Mouse (Mus musculus): ENCODE measurements at regions not wholly inside any gene's neighbourhood (a gene's known extent, or its start where the extent isn't known, plus 50 kb on each side); places are given as distances from the start of the nearest gene placed in this dataset.

DNA sequence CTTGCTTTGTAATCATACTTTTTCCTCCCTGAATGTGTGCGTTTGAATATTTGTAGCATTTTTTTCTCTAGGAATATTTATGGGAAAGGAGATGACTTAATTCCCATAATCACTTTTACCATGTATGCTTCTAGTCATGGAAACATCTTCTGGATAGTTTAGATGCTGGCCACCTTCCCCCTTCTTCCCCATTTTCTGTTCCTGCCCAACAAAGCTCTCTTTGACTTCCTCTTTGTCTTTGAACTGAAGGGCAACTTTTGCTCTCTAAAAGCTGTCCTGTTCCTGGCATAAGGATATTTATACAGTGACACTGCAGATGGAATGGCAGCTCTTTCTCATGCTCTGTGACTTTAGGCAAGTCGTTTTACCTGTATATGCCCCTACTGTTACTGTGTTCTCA, 370.2 kb upstream of the Pkn2 start:
- TF ChIP-seq CTCF (IDR thresholded peaks at IDR 0.05; ENCODE audit: low read depth) (no peak), EP300 (IDR thresholded peaks at IDR 0.05; ENCODE audit: low read depth) (no peak)

All from heart, postnatal 0 days (tissue).